Mouse (Mus musculus) left cerebral cortex, adult 18-20 months (tissue): ENCODE data around the gene Gm3435. TPM values are rescaled to one million over a fixed set of nuclear protein-coding genes. Genes with fewer than 3 reads are reported as not detected.
"Not testable (repeated sequence)": the region's sequence is repeated elsewhere in the genome, so short reads cannot be mapped to it uniquely, and the experiment has no call there.

Source experiments
- DNase-seq, 2 experiments: peaks; one replicate each; pipeline ENCODE4 v3.0.0; 2021 to 2022; ENCODE audit warnings: low spot score in 2 of 2, mixed read lengths in 1 of 2
- long read RNA-seq, 2 experiments: library from polyadenylated mRNA; stranded (forward); transcript quantifications; one replicate each; pipeline ENCODE4 v2.0.0; 2021
- total RNA-seq, 2 experiments: library from RNA; stranded (reverse); gene quantifications; 2 replicates each; pipeline ENCODE4 v1.2.3; 2021

Gene Gm3435
- 1 to 10 TPM; 3.6 to 5.5 TPM for total RNA-seq
- long read RNA-seq, experiment 1, partial matches to known transcripts = 7 of 12 reads
- long read RNA-seq, experiment 1, other reads (novel, unspliced or antisense) = 4 of 12 reads
- long read RNA-seq, experiment 2, partial matches to known transcripts = 3 of 21 reads
- long read RNA-seq, experiment 2, other reads (novel, unspliced or antisense) = 18 of 21 reads

GRCm38 (mm10) chr17:15009706-15010413 lies at the start of gene Gm3435:
Gm3435 (plus strand) TSS chr17:15010176.
- not testable (repeated sequence) for DNase-seq

GRCm38 (mm10) chr17:14960520-14960919 lies 49.5 kb upstream of the Gm3435 start:
- DNase-seq = no peak

GRCm38 (mm10) chr17:14960951-14961556 lies 48.9 kb upstream of the Gm3435 start, which contains the start of gene Phf10:
Phf10 (minus strand) TSS chr17:14961273.
- peak in 1 of 2 experiments; percentile 27 for DNase-seq

GRCm38 (mm10) chr17:14961557-14962154 lies 48.3 kb upstream of the Gm3435 start:
- not testable (repeated sequence) for DNase-seq

- DNase-seq = not testable (repeated sequence)
Measured at GRCm38 (mm10) chr17:14968373-14968913, 41.5 kb upstream of the Gm3435 start.

- DNase-seq = not testable (repeated sequence)
Measured at GRCm38 (mm10) chr17:14977718-14978361, 32.1 kb upstream of the Gm3435 start.

- DNase-seq = not testable (repeated sequence)
Measured at GRCm38 (mm10) chr17:14978362-14979038, 31.5 kb upstream of the Gm3435 start, which contains the start of the genes 9030025P20Rik and Gm3417. 9030025P20Rik (plus strand) TSS chr17:14978468. Gm3417 (minus strand) TSS chr17:14978790.

- DNase-seq = peak in 1 of 2 experiments; percentile 8
Measured at GRCm38 (mm10) chr17:14990116-14990702, 19.8 kb upstream of the Gm3435 start.

- not testable (repeated sequence) for DNase-seq
Measured at GRCm38 (mm10) chr17:14992522-14993138, 17.3 kb upstream of the Gm3435 start.

- not testable (repeated sequence) for DNase-seq
Measured at GRCm38 (mm10) chr17:14993139-14993832, 16.7 kb upstream of the Gm3435 start.

GRCm38 (mm10) chr17:14994140-14994539 lies 15.8 kb upstream of the Gm3435 start:
- not testable (repeated sequence) for DNase-seq

GRCm38 (mm10) chr17:15000047-15000446 lies 9.9 kb upstream of the Gm3435 start:
- DNase-seq = not testable (repeated sequence)

- DNase-seq = not testable (repeated sequence)
Measured at GRCm38 (mm10) chr17:15009088-15009487, 888 bp upstream of the Gm3435 start.

GRCm38 (mm10) chr17:15021503-15022220 lies 11.7 kb downstream of the Gm3435 start:
- peak; percentile 1 to 6 for DNase-seq

GRCm38 (mm10) chr17:15023878-15024492 lies 14.0 kb downstream of the Gm3435 start:
- not testable (repeated sequence) for DNase-seq

- not testable (repeated sequence) for DNase-seq
Measured at GRCm38 (mm10) chr17:15024502-15025193, 14.7 kb downstream of the Gm3435 start.

- not testable (repeated sequence) for DNase-seq
Measured at GRCm38 (mm10) chr17:15025513-15025912, 15.5 kb downstream of the Gm3435 start.
